In the genomic region with DNA sequence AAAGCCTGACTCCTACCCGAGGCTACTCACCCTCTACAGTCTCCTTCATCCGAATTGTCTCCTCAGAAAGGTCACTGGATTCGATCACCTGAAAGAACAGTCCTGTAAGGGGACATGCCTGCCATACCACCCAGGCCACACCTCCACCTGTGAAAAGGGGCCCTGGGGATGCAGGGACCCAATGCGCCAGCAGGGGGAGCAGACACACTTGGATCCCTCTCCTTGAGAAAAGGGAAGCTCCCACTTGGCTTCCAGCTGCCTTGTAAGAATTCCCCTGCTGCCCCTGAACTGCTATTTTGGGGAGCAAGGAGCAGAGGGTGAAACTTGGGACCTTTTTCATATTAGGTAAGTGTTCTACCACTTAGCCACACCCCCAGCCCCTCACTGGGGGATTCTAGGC, we compare ENCODE assay signal across 8 mouse cellular contexts. TPM values are rescaled to one million over a fixed set of nuclear protein-coding genes. Genes with fewer than 3 reads are reported as not detected.
DNase-seq lines count a peak whose midpoint lies in the region; ATAC-seq and TF ChIP-seq lines count a peak whose summit lies in the region.

No protein-coding gene starts in this region.

- peaks cover 2% of the 10 kb centered on the region for H3K36me3 ChIP-seq in kidney, adult 2 months (ENCODE audit: control insufficient read depth, insufficient read depth, low read length)
- peaks cover 40% of the 10 kb centered on the region for H3K36me3 ChIP-seq in kidney, embryonic 16.5 days (ENCODE audit: insufficient read depth, low read length)
- peaks cover 89% of the 10 kb centered on the region for H3K36me3 ChIP-seq in hindbrain, embryonic 12.5 days

- ATAC-seq in kidney, embryonic 16.5 days (ENCODE audit: low FRiP score, low TSS enrichment), result no peak
- ATAC-seq in erythroid progenitor cell, adult 5-6 weeks (replicated peaks; ENCODE audit: low FRiP score, poor library complexity, severe bottlenecking), result peak; percentile 69
- no peak for ATAC-seq in hindbrain, embryonic 12.5 days (ENCODE audit: low FRiP score)

- peak; percentile 64 for TF ChIP-seq CTCF in kidney, adult 2 months (conservative IDR thresholded peaks at IDR 0.05; ENCODE audit: insufficient read depth, insufficient read length, low read depth, low read length)
- peak; percentile 80 for TF ChIP-seq CTCF in bone marrow macrophage, adult 2 months (IDR thresholded peaks at IDR 0.05; ENCODE audit: low read depth, low read length)

- intact Hi-C loops in left cerebral cortex, postnatal 4 days (cut with DNase I), result no loop called here

- H3K4me1 ChIP-seq in kidney, adult 2 months (ENCODE audit: control insufficient read depth, insufficient read depth, low read length), result no peaks in the 10 kb centered on the region
- H3K4me1 ChIP-seq in kidney, embryonic 16.5 days (ENCODE audit: insufficient read depth, low read length), result no peaks in the 10 kb centered on the region
- no peaks in the 10 kb centered on the region for H3K4me1 ChIP-seq in bone marrow macrophage, adult 2 months (ENCODE audit: control insufficient read depth, insufficient read depth, low read length)
- no peaks in the 10 kb centered on the region; the same call in 1 of the 2 replicates for H3K4me1 ChIP-seq in hindbrain, embryonic 12.5 days

- WGBS in kidney, adult 2 months, result 72% methylated on average over 4 of the region's 4 CpGs
- 80% methylated on average over 4 of the region's 4 CpGs for WGBS in kidney, embryonic 16.5 days
- 83% methylated on average over 4 of the region's 4 CpGs for WGBS in hindbrain, embryonic 12.5 days

- no peaks in the 10 kb centered on the region for H3K9me3 ChIP-seq in kidney, embryonic 16.5 days (ENCODE audit: low read length)
- no peaks in the 10 kb centered on the region for H3K9me3 ChIP-seq in hindbrain, embryonic 12.5 days (replicated peaks)

- no peak overlapping the region for H3K4me2 ChIP-seq in kidney, embryonic 16.5 days (replicated peaks; ENCODE audit: low read depth, low read length)
- no peak overlapping the region for H3K4me2 ChIP-seq in hindbrain, embryonic 12.5 days (replicated peaks)

- H3K4me3 ChIP-seq in kidney, adult 2 months (ENCODE audit: insufficient read depth, low read depth, low read length), result no peak overlapping the region
- no peak overlapping the region for H3K4me3 ChIP-seq in kidney, embryonic 16.5 days (ENCODE audit: low read length)
- no peak overlapping the region for H3K4me3 ChIP-seq in bone marrow macrophage, adult 2 months (ENCODE audit: insufficient read depth, low read length)
- H3K4me3 ChIP-seq in hindbrain, embryonic 12.5 days, result no peak overlapping the region

- H3K9ac ChIP-seq in kidney, embryonic 16.5 days (replicated peaks; ENCODE audit: low read length), result no peak overlapping the region
- no peak overlapping the region for H3K9ac ChIP-seq in hindbrain, embryonic 12.5 days

- no peaks in the 10 kb centered on the region for H3K27me3 ChIP-seq in kidney, adult 2 months (replicated peaks; ENCODE audit: control insufficient read depth, insufficient read depth, low read length)
- H3K27me3 ChIP-seq in kidney, embryonic 16.5 days (ENCODE audit: insufficient read depth, low read length), result no peaks in the 10 kb centered on the region
- H3K27me3 ChIP-seq in hindbrain, embryonic 12.5 days, result no peaks in the 10 kb centered on the region

- no peak for TF ChIP-seq POLR2A in kidney, adult 2 months (IDR thresholded peaks at IDR 0.05; ENCODE audit: low read depth, low read length)
- TF ChIP-seq POLR2A in bone marrow macrophage, adult 2 months (IDR thresholded peaks at IDR 0.05; ENCODE audit: borderline replicate concordance, low read depth, low read length), result no peak

- H3K27ac ChIP-seq in kidney, adult 2 months (ENCODE audit: insufficient read depth, low read depth, low read length), result no peak overlapping the region
- no peak overlapping the region for H3K27ac ChIP-seq in kidney, embryonic 16.5 days (ENCODE audit: low read length)
- no peak overlapping the region for H3K27ac ChIP-seq in bone marrow macrophage, adult 2 months (ENCODE audit: insufficient read depth, low read depth, low read length)
- H3K27ac ChIP-seq in hindbrain, embryonic 12.5 days, result no peak overlapping the region

- peak; percentile 69 for DNase-seq in kidney, adult 2 months
- peak; percentile 77 for DNase-seq in ES-CJ7 (ENCODE audit: low read depth, low spot score)
- DNase-seq in left cerebral cortex, postnatal 4 days, result peak; percentile 40
- DNase-seq in retina, postnatal 1 day, result peak; percentile 49

RNA-seq across cellular contexts. Expression of a gene that starts 43.5 kb away (rescaled TPM):
- polyA plus RNA-seq in kidney, adult 2 months (2012; rRNA removed), result 22.4 and 24.0 TPM in 2 replicates
- 73.8 and 76.9 TPM in 2 replicates for polyA plus RNA-seq in kidney, embryonic 16.5 days (2015; fragmentation: Nextera tagmentation; extraction: Ambion mirVana)
- 8.8 and 9.6 TPM in 2 replicates for polyA plus RNA-seq in bone marrow macrophage, adult 2 months (2012; ENCODE audit: insufficient read depth, insufficient read length, missing spikeins)
- total RNA-seq in erythroid progenitor cell, adult 5-6 weeks (2015; ENCODE audit: low replicate concordance), result 6.3 and 19.1 TPM in 2 replicates
- 0.77 and 1.6 TPM in 2 replicates for total RNA-seq in erythroid progenitor cell, adult 5-6 weeks (2017; ENCODE audit: low replicate concordance)
- 10 to 100 TPM; 67.6 to 81.6 TPM for total RNA-seq in left cerebral cortex, postnatal 4 days (2021)
- polyA plus RNA-seq in hindbrain, embryonic 12.5 days (2016; fragmentation: Nextera tagmentation; extraction: Ambion mirVana), result 95.9 and 99.9 TPM in 2 replicates

RNA-seq across cellular contexts. Expression of a gene that starts 52.2 kb away (rescaled TPM):
- polyA plus RNA-seq in kidney, adult 2 months (2012; rRNA removed), result 22.4 and 25.2 TPM in 2 replicates
- polyA plus RNA-seq in kidney, embryonic 16.5 days (2015; fragmentation: Nextera tagmentation; extraction: Ambion mirVana), result 4.1 and 4.3 TPM in 2 replicates
- 13.1 and 14.3 TPM in 2 replicates for polyA plus RNA-seq in bone marrow macrophage, adult 2 months (2012; ENCODE audit: insufficient read depth, insufficient read length, missing spikeins)
- total RNA-seq in erythroid progenitor cell, adult 5-6 weeks (2015; ENCODE audit: low replicate concordance), result 0.84 TPM in 1 of 2 replicates, not detected in the other
- total RNA-seq in erythroid progenitor cell, adult 5-6 weeks (2017; ENCODE audit: low replicate concordance), result 0.68 and 0.77 TPM in 2 replicates
- total RNA-seq in left cerebral cortex, postnatal 4 days (2021), result 100 to 1,000 TPM; 172 to 179 TPM
- 12.6 and 13.0 TPM in 2 replicates for polyA plus RNA-seq in hindbrain, embryonic 12.5 days (2016; fragmentation: Nextera tagmentation; extraction: Ambion mirVana)

RNA-seq across cellular contexts. Expression of a gene that starts 59.9 kb away (rescaled TPM):
- polyA plus RNA-seq in kidney, adult 2 months (2012; rRNA removed), result 0.34 and 0.48 TPM in 2 replicates
- 0.09 and 0.27 TPM in 2 replicates for polyA plus RNA-seq in kidney, embryonic 16.5 days (2015; fragmentation: Nextera tagmentation; extraction: Ambion mirVana)
- polyA plus RNA-seq in bone marrow macrophage, adult 2 months (2012; ENCODE audit: insufficient read depth, insufficient read length, missing spikeins), result not detected in 2 replicates
- not detected in 2 replicates for total RNA-seq in erythroid progenitor cell, adult 5-6 weeks (2015; ENCODE audit: low replicate concordance)
- total RNA-seq in erythroid progenitor cell, adult 5-6 weeks (2017; ENCODE audit: low replicate concordance), result not detected in 2 replicates
- not detected for total RNA-seq in left cerebral cortex, postnatal 4 days (2021)
- 0.18 and 0.23 TPM in 2 replicates for polyA plus RNA-seq in hindbrain, embryonic 12.5 days (2016; fragmentation: Nextera tagmentation; extraction: Ambion mirVana)
